Mouse (Mus musculus) MEL (cell line): ENCODE measurements around the gene Gm5294.

Experiments used
- CTCF ChIP-seq, 3 experiments: IDR thresholded peaks in 2 of 3; conservative IDR thresholded peaks in 1 of 3; 2 replicates each; pipeline ENCODE4 v1.5.1; 2011 to 2012; ENCODE audit warnings: low read length in 3 of 3, low read depth in 2 of 3, mild to moderate bottlenecking in 2 of 3, improper control_type of control experiment in 1 of 3, inconsistent platforms in 1 of 3, mixed read lengths in 1 of 3, moderate library complexity in 1 of 3; ENCODE audit not compliant: control insufficient read depth in 1 of 3, insufficient read depth in 1 of 3, poor library complexity in 1 of 3, severe bottlenecking in 1 of 3
- MEF2A ChIP-seq: IDR thresholded peaks from 2 replicates; pipeline ENCODE4 v1.6.1; 2014; ENCODE audit warnings: low read depth, mild to moderate bottlenecking, inconsistent platforms, low read length, improper control_type of control experiment; ENCODE audit not compliant: poor library complexity, insufficient replicate concordance, severe bottlenecking; ENCODE audit errors: extremely low read depth
- NRF1 ChIP-seq: IDR thresholded peaks from 2 replicates; pipeline ENCODE4 v1.6.1; 2014; ENCODE audit warnings: low read depth, mild to moderate bottlenecking, inconsistent platforms, low read length, improper control_type of control experiment, moderate library complexity; ENCODE audit not compliant: poor library complexity, insufficient read depth, severe bottlenecking
- RCOR1 ChIP-seq: IDR thresholded peaks from 2 replicates; pipeline ENCODE4 v1.6.1; 2012; ENCODE audit warnings: low read depth, mild to moderate bottlenecking, inconsistent platforms, low read length, improper control_type of control experiment
- TBP ChIP-seq: IDR thresholded peaks from 2 replicates; pipeline ENCODE4 v1.8.0; 2011; ENCODE audit warnings: low read depth, low read length, improper control_type of control experiment

GRCm38 (mm10) chr5:138820717-138821332 is 945 bp downstream of the Gm5294 start:
- TF ChIP-seq CTCF (IDR thresholded peaks at IDR 0.05 in 2 of 3, conservative IDR thresholded peaks at IDR 0.05 in 1 of 3; ENCODE audit: control insufficient read depth in 1 of 3, insufficient read depth in 1 of 3, low read depth in 2 of 3, low read length in 3 of 3, poor library complexity in 1 of 3, severe bottlenecking in 1 of 3) (no peak), RCOR1 (no peak), TBP (no peak), NRF1 (no peak), MEF2A (no peak)
